Mouse (Mus musculus): ENCODE measurements at regions not wholly inside any gene's neighbourhood (a gene's known extent, or its start where the extent isn't known, plus 50 kb on each side); places are given as distances from the start of the nearest gene placed in this dataset.

- ATAC-seq (ENCODE audit: low FRiP score, low TSS enrichment) = no peak
- WGBS = 56% methylated on average over 10 of the region's 10 CpGs
- H3K27ac ChIP-seq (ENCODE audit: low read length) = 0 out of 2 replicates have a peak overlapping the region, but pooled peaks have one; percentile 9
Measured at GRCm38 (mm10) chr5:75880088-75880684, 98.1 kb downstream of the Kdr start.

DNA sequence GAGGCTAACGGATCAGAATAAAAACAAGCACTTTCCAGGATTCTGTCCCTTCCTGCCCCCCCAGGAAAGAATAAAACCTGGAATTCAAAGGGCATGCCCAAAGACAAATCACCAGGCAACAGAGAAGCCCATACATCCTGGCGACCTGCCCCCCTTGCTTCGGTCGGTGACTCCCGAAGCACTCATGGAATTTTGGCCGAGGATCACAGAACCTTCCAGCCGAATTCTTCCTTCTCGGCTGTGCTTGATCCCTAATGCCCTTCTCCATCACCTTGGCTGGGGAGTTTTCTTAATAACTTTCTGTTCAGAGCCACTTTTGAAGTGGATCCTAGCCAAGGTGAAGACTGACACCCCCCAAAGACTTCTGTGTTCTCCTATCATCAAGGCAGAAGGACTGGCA is 99.9 kb downstream of the Kdr start:
- no peak overlapping the region for H3K4me3 ChIP-seq (ENCODE audit: low read length)
- no peak overlapping the region for H3K9ac ChIP-seq (replicated peaks; ENCODE audit: low read length)
- WGBS = 63% methylated on average over 8 of the region's 8 CpGs
- H3K36me3 ChIP-seq (ENCODE audit: insufficient read depth, low read length) = no peaks in the 10 kb centered on the region
- no peaks in the 10 kb centered on the region for H3K27me3 ChIP-seq (ENCODE audit: insufficient read depth, low read length)
- H3K4me2 ChIP-seq (replicated peaks; ENCODE audit: low read depth, low read length) = no peak overlapping the region
- H3K4me1 ChIP-seq (ENCODE audit: insufficient read depth, low read length) = peaks cover 17% of the 10 kb centered on the region; the same call in 1 of the 2 replicates
- ATAC-seq (ENCODE audit: low FRiP score, low TSS enrichment) = no peak
- H3K27ac ChIP-seq (ENCODE audit: low read length) = no peak overlapping the region
- no peaks in the 10 kb centered on the region; the same call in 1 of the 2 replicates for H3K9me3 ChIP-seq (ENCODE audit: low read length)

More at GRCm38 (mm10) chr5:75880088-75880684, 98.1 kb downstream of the Kdr start:
- Histone ChIP-seq H3K4me1 (ENCODE audit: insufficient read depth, low read length) (peaks cover 17% of the 10 kb centered on the region; the same call in 1 of the 2 replicates), H3K36me3 (ENCODE audit: insufficient read depth, low read length) (no peaks in the 10 kb centered on the region), H3K9me3 (ENCODE audit: low read length) (no peaks in the 10 kb centered on the region; the same call in 1 of the 2 replicates), H3K4me2 (replicated peaks; ENCODE audit: low read depth, low read length) (no peak overlapping the region), H3K4me3 (ENCODE audit: low read length) (no peak overlapping the region), H3K9ac (replicated peaks; ENCODE audit: low read length) (no peak overlapping the region), H3K27me3 (ENCODE audit: insufficient read depth, low read length) (no peaks in the 10 kb centered on the region)

GRCm38 (mm10) chr5:75877609-75877971 is 100.7 kb downstream of the Kdr start:
- Histone ChIP-seq H3K4me3 (ENCODE audit: low read length) (no peak overlapping the region), H3K27me3 (ENCODE audit: insufficient read depth, low read length) (no peaks in the 10 kb centered on the region), H3K36me3 (ENCODE audit: insufficient read depth, low read length) (no peaks in the 10 kb centered on the region), H3K4me2 (replicated peaks; ENCODE audit: low read depth, low read length) (no peak overlapping the region), H3K9me3 (ENCODE audit: low read length) (no peaks in the 10 kb centered on the region; the same call in 1 of the 2 replicates), H3K9ac (replicated peaks; ENCODE audit: low read length) (no peak overlapping the region), H3K4me1 (ENCODE audit: insufficient read depth, low read length) (peaks cover 17% of the 10 kb centered on the region; the same call in 1 of the 2 replicates), H3K27ac (ENCODE audit: low read length) (peak overlapping the region; percentile 19; the same call in 1 of the 2 replicates)
- 71% methylated on average over 4 of the region's 4 CpGs for WGBS
- no peak for ATAC-seq (ENCODE audit: low FRiP score, low TSS enrichment)

DNA sequence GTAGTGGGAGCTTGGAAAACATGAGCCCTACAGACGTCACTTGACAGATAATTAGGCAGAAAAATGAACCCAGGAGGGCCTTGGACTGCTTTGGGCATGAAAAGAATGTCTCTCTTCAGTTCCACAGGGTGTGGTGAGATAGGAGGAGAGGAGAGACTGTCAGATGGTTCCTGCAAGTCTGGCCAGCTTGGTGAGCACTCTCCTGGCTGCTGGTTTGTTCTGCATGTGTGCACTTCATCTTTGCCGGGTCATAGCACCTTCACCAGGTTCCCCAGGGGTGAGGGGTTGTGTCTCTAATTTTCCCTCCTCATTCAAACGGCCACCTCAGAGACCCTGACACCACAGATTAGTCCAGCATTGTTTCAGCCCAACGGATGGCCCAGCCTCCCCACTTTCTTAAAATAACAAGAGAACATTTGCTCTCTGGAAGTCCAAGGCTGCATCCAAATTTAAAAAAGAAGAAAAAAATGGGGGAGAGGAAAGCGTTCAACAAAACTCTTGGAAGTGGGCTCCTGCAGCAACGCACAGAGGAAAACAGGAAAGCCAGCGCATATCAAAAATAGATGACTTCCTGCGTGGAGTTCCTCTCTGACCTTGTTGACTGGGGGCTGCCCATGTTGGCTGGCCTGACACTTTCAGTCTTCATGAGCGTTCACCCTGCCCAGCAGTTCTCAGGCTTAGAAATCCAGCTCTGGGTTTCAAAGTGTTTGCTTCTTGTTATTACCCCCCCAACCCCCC is 101.2 kb downstream of the Kdr start:
- Histone ChIP-seq H3K9me3 (ENCODE audit: low read length) (no peaks in the 10 kb centered on the region; the same call in 1 of the 2 replicates), H3K27ac (ENCODE audit: low read length) (peak overlapping the region; percentile 65), H3K4me1 (ENCODE audit: insufficient read depth, low read length) (peaks cover 17% of the 10 kb centered on the region; the same call in 1 of the 2 replicates), H3K36me3 (ENCODE audit: insufficient read depth, low read length) (no peaks in the 10 kb centered on the region), H3K4me2 (replicated peaks; ENCODE audit: low read depth, low read length) (no peak overlapping the region), H3K27me3 (ENCODE audit: insufficient read depth, low read length) (no peaks in the 10 kb centered on the region), H3K9ac (replicated peaks; ENCODE audit: low read length) (no peak overlapping the region), H3K4me3 (ENCODE audit: low read length) (no peak overlapping the region)
- whole genome bisulfite sequencing = 46% methylated on average over 9 of the region's 9 CpGs
- ATAC-seq (ENCODE audit: low FRiP score, low TSS enrichment) = no peak

DNA sequence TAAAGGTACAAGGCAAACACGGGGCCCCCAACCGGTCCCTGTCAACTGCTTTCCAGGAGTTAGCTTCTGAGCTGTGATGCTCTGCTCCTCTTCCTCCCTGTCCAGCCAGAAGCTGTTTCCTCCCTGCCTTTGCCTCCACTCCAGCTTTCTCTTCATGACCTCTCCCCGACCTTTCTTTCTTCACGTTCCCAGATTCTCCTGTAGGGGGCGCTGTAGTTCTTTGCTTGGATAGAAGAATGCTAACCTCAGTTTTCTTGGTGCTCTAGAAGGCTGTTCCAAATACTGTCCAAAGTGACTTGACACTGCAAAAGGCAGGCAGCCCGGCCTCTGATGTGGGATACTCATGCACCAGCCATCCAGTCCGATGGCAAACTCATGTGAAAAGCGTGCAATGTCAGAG is 107.1 kb downstream of the Kdr start:
- Histone ChIP-seq H3K27ac (ENCODE audit: low read length) (no peak overlapping the region), H3K4me1 (ENCODE audit: insufficient read depth, low read length) (no peaks in the 10 kb centered on the region), H3K9me3 (ENCODE audit: low read length) (no peaks in the 10 kb centered on the region), H3K4me2 (replicated peaks; ENCODE audit: low read depth, low read length) (no peak overlapping the region), H3K27me3 (ENCODE audit: insufficient read depth, low read length) (no peaks in the 10 kb centered on the region), H3K36me3 (ENCODE audit: insufficient read depth, low read length) (no peaks in the 10 kb centered on the region), H3K4me3 (ENCODE audit: low read length) (no peak overlapping the region), H3K9ac (replicated peaks; ENCODE audit: low read length) (no peak overlapping the region)
- ATAC-seq (ENCODE audit: low FRiP score, low TSS enrichment) = no peak
- 24% methylated on average over 8 of the region's 8 CpGs for WGBS

GRCm38 (mm10) chr5:75870666-75871065 is 107.6 kb downstream of the Kdr start:
- no peak overlapping the region for H3K27ac ChIP-seq (ENCODE audit: low read length)
- 83% methylated on average over 14 of the region's 14 CpGs for WGBS

DNA sequence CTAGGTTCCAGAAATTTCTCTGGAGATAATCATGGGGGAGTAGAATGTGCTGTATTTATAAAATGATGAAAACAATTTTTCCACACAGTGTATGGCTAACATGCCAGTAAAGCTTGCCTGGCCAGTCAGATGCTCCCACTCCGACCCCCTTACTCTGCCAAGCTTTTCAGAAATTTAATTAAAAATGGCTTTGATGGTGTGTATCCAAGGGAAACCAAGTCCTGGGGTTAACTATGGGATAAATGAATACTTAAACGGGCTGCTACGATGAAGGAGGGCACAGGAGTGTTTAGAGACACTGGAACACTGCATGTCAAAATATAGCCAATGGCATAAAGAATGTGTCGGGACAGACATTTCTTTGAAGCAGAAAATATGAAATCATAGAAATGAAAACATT is 108.7 kb downstream of the Kdr start:
- no peaks in the 10 kb centered on the region for H3K9me3 ChIP-seq (ENCODE audit: low read length)
- no peak overlapping the region for H3K4me2 ChIP-seq (replicated peaks; ENCODE audit: low read depth, low read length)
- H3K36me3 ChIP-seq (ENCODE audit: insufficient read depth, low read length) = no peaks in the 10 kb centered on the region
- 51% methylated on average over 4 of the region's 4 CpGs for WGBS
- H3K27me3 ChIP-seq (ENCODE audit: insufficient read depth, low read length) = no peaks in the 10 kb centered on the region
- H3K4me3 ChIP-seq (ENCODE audit: low read length) = no peak overlapping the region
- no peak overlapping the region for H3K9ac ChIP-seq (replicated peaks; ENCODE audit: low read length)
- H3K27ac ChIP-seq (ENCODE audit: low read length) = no peak overlapping the region
- H3K4me1 ChIP-seq (ENCODE audit: insufficient read depth, low read length) = no peaks in the 10 kb centered on the region
- no peak for ATAC-seq (ENCODE audit: low FRiP score, low TSS enrichment)

More at GRCm38 (mm10) chr5:75870666-75871065, 107.6 kb downstream of the Kdr start:
- no peak for ATAC-seq (ENCODE audit: low FRiP score, low TSS enrichment)
- H3K9ac ChIP-seq (replicated peaks; ENCODE audit: low read length) = no peak overlapping the region
- H3K36me3 ChIP-seq (ENCODE audit: insufficient read depth, low read length) = no peaks in the 10 kb centered on the region
- H3K4me3 ChIP-seq (ENCODE audit: low read length) = no peak overlapping the region
- no peak overlapping the region for H3K4me2 ChIP-seq (replicated peaks; ENCODE audit: low read depth, low read length)
- no peaks in the 10 kb centered on the region for H3K9me3 ChIP-seq (ENCODE audit: low read length)
- no peaks in the 10 kb centered on the region for H3K27me3 ChIP-seq (ENCODE audit: insufficient read depth, low read length)
- H3K4me1 ChIP-seq (ENCODE audit: insufficient read depth, low read length) = no peaks in the 10 kb centered on the region

- no peak overlapping the region for H3K4me3 ChIP-seq (ENCODE audit: low read length)
- no peaks in the 10 kb centered on the region for H3K9me3 ChIP-seq (ENCODE audit: low read length)
- no peaks in the 10 kb centered on the region for H3K4me1 ChIP-seq (ENCODE audit: insufficient read depth, low read length)
- no peak overlapping the region for H3K9ac ChIP-seq (replicated peaks; ENCODE audit: low read length)
- ATAC-seq (ENCODE audit: low FRiP score, low TSS enrichment) = no peak
- H3K4me2 ChIP-seq (replicated peaks; ENCODE audit: low read depth, low read length) = no peak overlapping the region
- no peak overlapping the region for H3K27ac ChIP-seq (ENCODE audit: low read length)
- no peaks in the 10 kb centered on the region for H3K27me3 ChIP-seq (ENCODE audit: insufficient read depth, low read length)
- WGBS = 90% methylated on average over 6 of the region's 6 CpGs
- H3K36me3 ChIP-seq (ENCODE audit: insufficient read depth, low read length) = no peaks in the 10 kb centered on the region
Measured at GRCm38 (mm10) chr5:75865096-75865495, 113.2 kb downstream of the Kdr start.

DNA sequence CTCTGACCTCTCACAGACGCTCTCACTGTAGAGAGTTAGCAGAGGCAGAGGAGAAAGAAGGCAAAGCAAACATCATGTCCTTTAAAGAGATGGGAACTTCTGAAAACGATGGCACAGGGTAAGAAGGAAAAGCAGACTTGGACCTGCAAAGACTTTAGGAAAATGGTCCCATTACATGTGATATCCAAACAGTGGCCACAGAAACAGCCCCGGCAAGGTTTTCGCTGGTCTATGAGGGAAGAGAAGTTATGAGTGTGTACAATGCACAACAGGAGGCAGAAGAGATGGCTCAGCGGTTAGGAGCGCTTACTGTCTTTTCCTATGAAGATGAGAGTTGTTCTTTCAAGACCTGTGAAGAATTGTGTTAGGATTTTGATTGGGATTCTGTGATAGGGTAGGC is 114.9 kb downstream of the Kdr start:
- no peak for ATAC-seq (ENCODE audit: low FRiP score, low TSS enrichment)
- 69% methylated on average over 6 of the region's 6 CpGs for WGBS
- Histone ChIP-seq H3K4me2 (replicated peaks; ENCODE audit: low read depth, low read length) (no peak overlapping the region), H3K27ac (ENCODE audit: low read length) (no peak overlapping the region), H3K4me3 (ENCODE audit: low read length) (no peak overlapping the region), H3K27me3 (ENCODE audit: insufficient read depth, low read length) (no peaks in the 10 kb centered on the region), H3K36me3 (ENCODE audit: insufficient read depth, low read length) (no peaks in the 10 kb centered on the region), H3K9me3 (ENCODE audit: low read length) (no peaks in the 10 kb centered on the region), H3K4me1 (ENCODE audit: insufficient read depth, low read length) (no peaks in the 10 kb centered on the region), H3K9ac (replicated peaks; ENCODE audit: low read length) (no peak overlapping the region)

- no peak overlapping the region for H3K27ac ChIP-seq (ENCODE audit: low read length)
- 19% methylated on average over 8 of the region's 8 CpGs for WGBS
- no peaks in the 10 kb centered on the region for H3K9me3 ChIP-seq (ENCODE audit: low read length)
- H3K36me3 ChIP-seq (ENCODE audit: insufficient read depth, low read length) = no peaks in the 10 kb centered on the region
- no peak for ATAC-seq (ENCODE audit: low FRiP score, low TSS enrichment)
- no peak overlapping the region for H3K9ac ChIP-seq (replicated peaks; ENCODE audit: low read length)
- H3K4me1 ChIP-seq (ENCODE audit: insufficient read depth, low read length) = no peaks in the 10 kb centered on the region
- H3K27me3 ChIP-seq (ENCODE audit: insufficient read depth, low read length) = no peaks in the 10 kb centered on the region
- no peak overlapping the region for H3K4me3 ChIP-seq (ENCODE audit: low read length)
- H3K4me2 ChIP-seq (replicated peaks; ENCODE audit: low read depth, low read length) = no peak overlapping the region
Measured at GRCm38 (mm10) chr5:75862630-75862991, 115.6 kb downstream of the Kdr start.
